Mouse (Mus musculus) retina, embryonic 14.5 days (tissue): ENCODE results near the gene Tmem217.
"Not testable (repeated sequence)": the region's sequence is repeated elsewhere in the genome, so short reads cannot be mapped to it uniquely, and the experiment has no call there.

ENCODE experiments used
- DNase-seq: peaks from one replicate; pipeline ENCODE4 v3.0.0-alpha.2; 2015; ENCODE audit warnings: low spot score

Tmem217 gene

GRCm38 (mm10) chr17:29502005-29502668 lies 50.0 kb downstream of the Tmem217 start:
- no peak for DNase-seq

GRCm38 (mm10) chr17:29500802-29501469 lies 51.2 kb downstream of the Tmem217 start:
- DNase-seq = no peak

- DNase-seq = no peak
Measured at GRCm38 (mm10) chr17:29500243-29500740, 51.9 kb downstream of the Tmem217 start.

- no peak for DNase-seq
Measured at GRCm38 (mm10) chr17:29499511-29499910, 52.7 kb downstream of the Tmem217 start.

GRCm38 (mm10) chr17:29498952-29499351 lies 53.2 kb downstream of the Tmem217 start:
- DNase-seq = not testable (repeated sequence)

- DNase-seq = no peak
Measured at GRCm38 (mm10) chr17:29498028-29498427, 54.2 kb downstream of the Tmem217 start.

GRCm38 (mm10) chr17:29497481-29497880 lies 54.7 kb downstream of the Tmem217 start:
- DNase-seq = not testable (repeated sequence)

GRCm38 (mm10) chr17:29497071-29497354 lies 55.2 kb downstream of the Tmem217 start:
- no peak for DNase-seq

- DNase-seq = no peak
Measured at GRCm38 (mm10) chr17:29496211-29497070, 55.7 kb downstream of the Tmem217 start.

GRCm38 (mm10) chr17:29494732-29495076 lies 57.5 kb downstream of the Tmem217 start:
- DNase-seq = no peak

GRCm38 (mm10) chr17:29494062-29494731 lies 58.0 kb downstream of the Tmem217 start:
- DNase-seq = no peak

GRCm38 (mm10) chr17:29493461-29493980 lies 58.7 kb downstream of the Tmem217 start:
- no peak for DNase-seq

GRCm38 (mm10) chr17:29492269-29493191 lies 59.7 kb downstream of the Tmem217 start:
- peak; percentile 85 for DNase-seq

- DNase-seq = peak; percentile 59
Measured at GRCm38 (mm10) chr17:29491591-29492268, 60.5 kb downstream of the Tmem217 start.

- DNase-seq = peak; percentile 68
Measured at GRCm38 (mm10) chr17:29490713-29491581, 61.2 kb downstream of the Tmem217 start, which contains the start of gene Pim1. Pim1 (plus strand) TSS chr17:29490753.

- DNase-seq = peak; percentile 99
Measured at GRCm38 (mm10) chr17:29489971-29490712, 62.0 kb downstream of the Tmem217 start.

GRCm38 (mm10) chr17:29488978-29489970 lies 62.9 kb downstream of the Tmem217 start:
- DNase-seq = peak; percentile 60
